Mouse (Mus musculus): Measurements from ENCODE around the gene Trub2. TPM values are rescaled to one million over a fixed set of nuclear protein-coding genes. Genes with fewer than 3 reads are reported as not detected.

The Trub2 gene
- polyA plus RNA-seq, 1 experiment, result 46.6 TPM

GRCm38 (mm10) chr2:29724664-29725365, 63.5 kb downstream of the Trub2 start:
- Histone ChIP-seq H3ac (ENCODE audit: control insufficient read depth, insufficient read length) (no peak overlapping the region), H3K4me3 (no peak overlapping the region), H3K79me2 (ENCODE audit: control insufficient read depth, insufficient read depth) (no peaks in the 10 kb centered on the region), H3K27me3 (ENCODE audit: control insufficient read depth, insufficient read depth, insufficient read length) (no peaks in the 10 kb centered on the region), H3K4me2 (ENCODE audit: low read depth) (no peak overlapping the region), H3K36me3 (ENCODE audit: control insufficient read depth, insufficient read depth) (peaks cover 15% of the 10 kb centered on the region)
- no peak for TF ChIP-seq CEBPB (IDR thresholded peaks at IDR 0.05; ENCODE audit: insufficient read depth, poor library complexity, severe bottlenecking)
- no peak for TF ChIP-seq USF1 (IDR thresholded peaks at IDR 0.05; ENCODE audit: low read depth)
- no peak for TF ChIP-seq MAX (IDR thresholded peaks at IDR 0.05; ENCODE audit: low read depth)
- TF ChIP-seq POLR2A (IDR thresholded peaks at IDR 0.05; ENCODE audit: insufficient read length, low read depth), result no peak
- TF ChIP-seq MYOD1 (IDR thresholded peaks at IDR 0.05; ENCODE audit: control insufficient read depth in 1 of 3, insufficient read length in 2 of 3, low read depth in 2 of 3), result no peak
- no peak for TF ChIP-seq TCF12 (IDR thresholded peaks at IDR 0.05; ENCODE audit: insufficient read depth, poor library complexity, severe bottlenecking)

- Histone ChIP-seq H3K27me3 (ENCODE audit: control insufficient read depth, insufficient read depth, insufficient read length) (no peaks in the 10 kb centered on the region), H3K4me3 (no peak overlapping the region), H3K36me3 (ENCODE audit: control insufficient read depth, insufficient read depth) (peaks cover 15% of the 10 kb centered on the region), H3ac (ENCODE audit: control insufficient read depth, insufficient read length) (no peak overlapping the region), H3K4me2 (ENCODE audit: low read depth) (no peak overlapping the region), H3K79me2 (ENCODE audit: control insufficient read depth, insufficient read depth) (no peaks in the 10 kb centered on the region)
- TF ChIP-seq MAX (IDR thresholded peaks at IDR 0.05; ENCODE audit: low read depth), result no peak
- TF ChIP-seq POLR2AphosphoS2 (IDR thresholded peaks at IDR 0.05; ENCODE audit: insufficient read length, low read depth), result no peak
- TF ChIP-seq POLR2A (IDR thresholded peaks at IDR 0.05; ENCODE audit: insufficient read length, low read depth), result no peak
- TF ChIP-seq E2F4 (IDR thresholded peaks at IDR 0.05; ENCODE audit: insufficient read depth), result no peak
- TF ChIP-seq SRF (IDR thresholded peaks at IDR 0.05; ENCODE audit: control insufficient read depth, insufficient read length, low read depth), result no peak
- no peak for TF ChIP-seq REST (IDR thresholded peaks at IDR 0.05; ENCODE audit: insufficient read depth, insufficient read length)
- TF ChIP-seq MYOG (IDR thresholded peaks at IDR 0.05; ENCODE audit: control insufficient read depth in 1 of 3, insufficient read depth in 1 of 3, insufficient read length in 2 of 3, low read depth in 2 of 3), result no peak
- TF ChIP-seq TCF12 (IDR thresholded peaks at IDR 0.05; ENCODE audit: insufficient read depth, poor library complexity, severe bottlenecking), result no peak
- no peak for TF ChIP-seq CEBPB (IDR thresholded peaks at IDR 0.05; ENCODE audit: insufficient read depth, poor library complexity, severe bottlenecking)
- no peak for TF ChIP-seq MYOD1 (IDR thresholded peaks at IDR 0.05; ENCODE audit: control insufficient read depth in 1 of 3, insufficient read length in 2 of 3, low read depth in 2 of 3)
- TF ChIP-seq USF1 (IDR thresholded peaks at IDR 0.05; ENCODE audit: low read depth), result no peak
These were observed 65.2 kb downstream of the Trub2 start for GRCm38 (mm10) chr2:29723132-29723531.

- Histone ChIP-seq H3K4me3 (no peak overlapping the region), H3K4me2 (ENCODE audit: low read depth) (no peak overlapping the region), H3K36me3 (ENCODE audit: control insufficient read depth, insufficient read depth) (peaks cover 6% of the 10 kb centered on the region), H3K79me2 (ENCODE audit: control insufficient read depth, insufficient read depth) (no peaks in the 10 kb centered on the region), H3ac (ENCODE audit: control insufficient read depth, insufficient read length) (no peak overlapping the region), H3K27me3 (ENCODE audit: control insufficient read depth, insufficient read depth, insufficient read length) (no peaks in the 10 kb centered on the region)
- no peak for TF ChIP-seq REST (IDR thresholded peaks at IDR 0.05; ENCODE audit: insufficient read depth, insufficient read length)
- no peak for TF ChIP-seq POLR2A (IDR thresholded peaks at IDR 0.05; ENCODE audit: insufficient read length, low read depth)
- no peak for TF ChIP-seq POLR2AphosphoS2 (IDR thresholded peaks at IDR 0.05; ENCODE audit: insufficient read length, low read depth)
- no peak for TF ChIP-seq TCF3 (IDR thresholded peaks at IDR 0.05; ENCODE audit: insufficient read length, low read depth)
These were observed 69.7 kb downstream of the Trub2 start for GRCm38 (mm10) chr2:29718581-29718980.

DNA sequence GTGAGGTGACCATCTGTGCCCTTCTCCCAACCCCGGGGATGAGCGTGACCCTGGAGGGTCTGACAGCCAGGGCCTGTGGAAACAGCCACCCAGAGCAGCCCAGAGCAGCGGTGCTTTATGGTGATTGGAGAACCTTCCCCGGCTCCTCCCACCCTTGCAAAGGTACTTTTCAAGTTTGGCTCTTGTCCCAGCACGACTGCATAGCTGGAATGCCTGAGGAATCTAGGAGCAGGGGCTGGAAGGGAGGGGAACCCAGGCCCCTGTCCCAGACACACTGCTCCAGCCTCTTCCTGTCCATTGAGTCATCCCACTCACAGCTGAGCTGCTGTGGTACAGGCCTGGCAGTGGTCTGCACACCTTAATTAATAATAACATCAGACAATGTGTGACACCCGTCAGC, 71.6 kb downstream of the Trub2 start:
- Histone ChIP-seq H3K27me3 (ENCODE audit: control insufficient read depth, insufficient read depth, insufficient read length) (no peaks in the 10 kb centered on the region), H3ac (ENCODE audit: control insufficient read depth, insufficient read length) (no peak overlapping the region), H3K4me2 (ENCODE audit: low read depth) (peak overlapping the region; percentile 51), H3K36me3 (ENCODE audit: control insufficient read depth, insufficient read depth) (peaks cover 6% of the 10 kb centered on the region), H3K4me3 (no peak overlapping the region), H3K79me2 (ENCODE audit: control insufficient read depth, insufficient read depth) (no peaks in the 10 kb centered on the region)
- TF ChIP-seq MYOG (IDR thresholded peaks at IDR 0.05; ENCODE audit: control insufficient read depth in 1 of 3, insufficient read depth in 1 of 3, insufficient read length in 2 of 3, low read depth in 2 of 3) (peak in 2 of 3 experiments; percentile 42 to 76), TCF12 (IDR thresholded peaks at IDR 0.05; ENCODE audit: insufficient read depth, poor library complexity, severe bottlenecking) (peak; percentile 32), POLR2AphosphoS2 (IDR thresholded peaks at IDR 0.05; ENCODE audit: insufficient read length, low read depth) (no peak), MYOD1 (IDR thresholded peaks at IDR 0.05; ENCODE audit: control insufficient read depth in 1 of 3, insufficient read length in 2 of 3, low read depth in 2 of 3) (peak in 2 of 3 experiments; percentile 45 to 72)

- TF ChIP-seq MAX (IDR thresholded peaks at IDR 0.05; ENCODE audit: low read depth), result no peak
- TF ChIP-seq CEBPB (IDR thresholded peaks at IDR 0.05; ENCODE audit: insufficient read depth, poor library complexity, severe bottlenecking), result no peak
- TF ChIP-seq MYOG (IDR thresholded peaks at IDR 0.05; ENCODE audit: control insufficient read depth in 1 of 3, insufficient read depth in 1 of 3, insufficient read length in 2 of 3, low read depth in 2 of 3), result no peak
- no peak for TF ChIP-seq POLR2AphosphoS2 (IDR thresholded peaks at IDR 0.05; ENCODE audit: insufficient read length, low read depth)
- TF ChIP-seq POLR2A (IDR thresholded peaks at IDR 0.05; ENCODE audit: insufficient read length, low read depth), result no peak
- TF ChIP-seq TCF3 (IDR thresholded peaks at IDR 0.05; ENCODE audit: insufficient read length, low read depth), result no peak
- H3K36me3 ChIP-seq (ENCODE audit: control insufficient read depth, insufficient read depth), result peaks cover 6% of the 10 kb centered on the region
- H3K79me2 ChIP-seq (ENCODE audit: control insufficient read depth, insufficient read depth), result no peaks in the 10 kb centered on the region
- H3K4me2 ChIP-seq (ENCODE audit: low read depth), result peak overlapping the region; percentile 51
- H3K4me3 ChIP-seq, result no peak overlapping the region
- no peak overlapping the region for H3ac ChIP-seq (ENCODE audit: control insufficient read depth, insufficient read length)
- no peaks in the 10 kb centered on the region for H3K27me3 ChIP-seq (ENCODE audit: control insufficient read depth, insufficient read depth, insufficient read length)
These were observed 72.2 kb downstream of the Trub2 start for GRCm38 (mm10) chr2:29716143-29716542.
